Mouse (Mus musculus) heart, postnatal 14 days (tissue): ENCODE results near the gene Brd2. TPM values are rescaled to one million over a fixed set of nuclear protein-coding genes. Genes with fewer than 3 reads are reported as not detected.

Experiments
- DNase-seq, 2 experiments: peaks; one replicate each; pipeline ENCODE4 v3.0.0; 2021 to 2022
- intact Hi-C: fragments of 180-260 bp; cut with DNase I; formaldehyde crosslinking; loops from one replicate; pipeline ENCODE4 v1.15.1; 2025
- total RNA-seq, 2 experiments: library from RNA; stranded (reverse); gene quantifications; 2 replicates each; pipeline ENCODE4 v1.2.3; 2021

The Brd2 gene
- total RNA-seq, 2 experiments from 2014 or later, result 93.2 to 99.4 TPM

GRCm38 (mm10) chr17:34119249-34120179, 2.9 kb downstream of the Brd2 start, which contains the start of gene H2-DMa:
H2-DMa (plus strand) TSS chr17:34119541.
- DNase-seq, result peak; percentile 99
- intact Hi-C loops, result loop anchor here (5.0 to 10.0 kb wide), 4 partner anchors 87 to 1125 kb away; partner anchors contain the start of genes Agpat1, Ddx39b, Rnf5 and Rxrb

GRCm38 (mm10) chr17:34118873-34119248, 3.6 kb downstream of the Brd2 start:
- intact Hi-C loops, result loop anchor here (5.0 to 10.0 kb wide), 3 partner anchors 87 to 1126 kb away; partner anchors contain the start of genes Ddx39b, Rxrb and Slc39a7
- DNase-seq, result no peak

- peak; percentile 41 to 50 for DNase-seq
- intact Hi-C loops, result loop anchor here (5.0 to 10.0 kb wide), 3 partner anchors 86 to 1127 kb away; partner anchors contain the start of genes Ddx39b, Rxrb and Slc39a7
These were observed 4.1 kb downstream of the Brd2 start for GRCm38 (mm10) chr17:34118113-34118872.

GRCm38 (mm10) chr17:34117421-34118112, 4.9 kb downstream of the Brd2 start:
- no peak for DNase-seq
- intact Hi-C loops, result loop anchor here (5.0 to 10.0 kb wide), 3 partner anchors 85 to 1127 kb away; partner anchors contain the start of genes Ddx39b, Rxrb and Slc39a7

- no peak for DNase-seq
These were observed 5.6 kb downstream of the Brd2 start for GRCm38 (mm10) chr17:34116736-34117370.

GRCm38 (mm10) chr17:34114114-34114513, 8.3 kb downstream of the Brd2 start:
- intact Hi-C loops, result loop anchor here (10.0 kb wide), 2 partner anchors 1041 to 1131 kb away; partner anchors contain the start of gene Ddx39b
- no peak for DNase-seq

More at GRCm38 (mm10) chr17:34116736-34117370, 5.6 kb downstream of the Brd2 start:
- intact Hi-C loops, result loop anchor here (5.0 to 10.0 kb wide), 3 partner anchors 85 to 1128 kb away; partner anchors contain the start of genes Ddx39b, Rxrb and Slc39a7

- intact Hi-C loops, result loop anchor here (10.0 kb wide), 2 partner anchors 1044 to 1134 kb away; partner anchors contain the start of gene Ddx39b
These were observed 12.1 kb downstream of the Brd2 start for GRCm38 (mm10) chr17:34110309-34110708.

GRCm38 (mm10) chr17:34109806-34110195, 12.6 kb downstream of the Brd2 start:
- intact Hi-C loops, result loop anchor here (10.0 kb wide), 3 partner anchors 125 to 1135 kb away; partner anchors contain the start of genes Ddx39b and H2-Ob

More at GRCm38 (mm10) chr17:34110309-34110708, 12.1 kb downstream of the Brd2 start:
- DNase-seq, result no peak

GRCm38 (mm10) chr17:34109038-34109805, 13.2 kb downstream of the Brd2 start:
- intact Hi-C loops, result loop anchor here (10.0 kb wide), 1 partner anchor 126 kb away; the partner anchor contains the start of gene H2-Ob
- no peak for DNase-seq

More at GRCm38 (mm10) chr17:34109806-34110195, 12.6 kb downstream of the Brd2 start:
- no peak for DNase-seq

GRCm38 (mm10) chr17:34108460-34108859, 14.0 kb downstream of the Brd2 start:
- intact Hi-C loops, result loop anchor here (10.0 kb wide), 1 partner anchor 126 kb away; the partner anchor contains the start of gene H2-Ob
- no peak for DNase-seq

GRCm38 (mm10) chr17:34107109-34107867, 15.1 kb downstream of the Brd2 start:
- intact Hi-C loops, result loop anchor here (10.0 kb wide), 1 partner anchor 128 kb away; the partner anchor contains the start of gene H2-Ob
- no peak for DNase-seq

- intact Hi-C loops, result loop anchor here (10.0 kb wide), 1 partner anchor 128 kb away; the partner anchor contains the start of gene H2-Ob
- no peak for DNase-seq
These were observed 15.9 kb downstream of the Brd2 start for GRCm38 (mm10) chr17:34106555-34106954.

GRCm38 (mm10) chr17:34104804-34105203, 17.6 kb downstream of the Brd2 start:
- no peak for DNase-seq
- intact Hi-C loops, result loop anchor here (10.0 kb wide), 1 partner anchor 130 kb away; the partner anchor contains the start of gene H2-Ob

- no peak for DNase-seq
- intact Hi-C loops, result loop anchor here (10.0 kb wide), 1 partner anchor 132 kb away; the partner anchor contains the start of gene H2-Ob
These were observed 19.6 kb downstream of the Brd2 start for GRCm38 (mm10) chr17:34102831-34103230.

GRCm38 (mm10) chr17:34101604-34102032, 20.8 kb downstream of the Brd2 start:
- intact Hi-C loops, result loop anchor here (1.0 to 10.0 kb wide), 3 partner anchors 31 to 133 kb away; partner anchors contain the start of gene H2-Ob
- peak; percentile 93 to 95 for DNase-seq

- DNase-seq, result no peak
- intact Hi-C loops, result loop anchor here (1.0 to 10.0 kb wide), 3 partner anchors 31 to 134 kb away; partner anchors contain the start of gene H2-Ob
These were observed 21.2 kb downstream of the Brd2 start for GRCm38 (mm10) chr17:34101185-34101584.

GRCm38 (mm10) chr17:34099531-34099930, 22.9 kb downstream of the Brd2 start:
- intact Hi-C loops, result no loop called here
- DNase-seq, result no peak
